Mouse (Mus musculus) ES-E14 (cell line): Measurements from ENCODE around the gene Map4k3.

ENCODE experiments used
- CHD2 ChIP-seq: IDR thresholded peaks from 2 replicates; pipeline ENCODE4 v1.6.1; 2014; ENCODE audit warnings: mild to moderate bottlenecking, low read depth, low read length, inconsistent platforms
- HCFC1 ChIP-seq: IDR thresholded peaks from 2 replicates; pipeline ENCODE4 v1.6.1; 2012; ENCODE audit warnings: low read length, inconsistent platforms, borderline replicate concordance; ENCODE audit not compliant: insufficient read depth
- MAFK ChIP-seq: IDR thresholded peaks from 2 replicates; pipeline ENCODE4 v1.6.1; 2014; ENCODE audit warnings: mild to moderate bottlenecking, low read depth, low read length, inconsistent platforms; ENCODE audit not compliant: insufficient read depth
- ZC3H11A ChIP-seq: IDR thresholded peaks from 2 replicates; pipeline ENCODE4 v1.6.1; 2012; ENCODE audit warnings: low read depth, mild to moderate bottlenecking, inconsistent platforms, low read length, borderline replicate concordance
- ZNF384 ChIP-seq: IDR thresholded peaks from 2 replicates; pipeline ENCODE4 v1.6.1; 2012; ENCODE audit warnings: low read depth, low read length, inconsistent platforms

GRCm38 (mm10) chr17:80571460-80571859, 156.8 kb downstream of the Map4k3 start:
- TF ChIP-seq ZNF384, result no peak
- no peak for TF ChIP-seq HCFC1
- no peak for TF ChIP-seq MAFK
- TF ChIP-seq ZC3H11A, result no peak
- no peak for TF ChIP-seq CHD2
